Mouse (Mus musculus): ENCODE results near the gene Mettl1. TPM values are rescaled to one million over a fixed set of nuclear protein-coding genes. Genes with fewer than 3 reads are reported as not detected.

The Mettl1 gene
- total and polyA plus RNA-seq, 2 experiments from 2014 or later, result 6.5 to 19.1 TPM

GRCm38 (mm10) chr10:127018422-127018821 is 22.8 kb upstream of the Mettl1 start:
- Histone ChIP-seq H3K4me2 (ENCODE audit: low read depth, low read length, poor library complexity, severe bottlenecking) (no peak overlapping the region), H3K4me1 (ENCODE audit: insufficient read depth, low read length) (no peaks in the 10 kb centered on the region), H3K9me3 (ENCODE audit: low read length) (no peaks in the 10 kb centered on the region), H3K36me3 (ENCODE audit: insufficient read depth, low read length) (peaks cover 11% of the 10 kb centered on the region), H3K27ac (ENCODE audit: low read depth, low read length) (no peak overlapping the region), H3K9ac (replicated peaks; ENCODE audit: low read length, poor library complexity, severe bottlenecking) (no peak overlapping the region), H3K27me3 (ENCODE audit: insufficient read depth, low read length) (no peaks in the 10 kb centered on the region), H3K4me3 (ENCODE audit: low read depth, low read length) (no peak overlapping the region)
- TF ChIP-seq CTCF (IDR thresholded peaks at IDR 0.05), result no peak
- DNase-seq (ENCODE audit: low spot score) (no peak), ATAC-seq (ENCODE audit: low FRiP score) (no peak)
- 78% methylated on average over 16 of the region's 16 CpGs for WGBS

GRCm38 (mm10) chr10:127030336-127031296 is 10.6 kb upstream of the Mettl1 start, which contains the start of gene Tsfm:
Tsfm (minus strand) TSS chr10:127030840.
- peak; percentile 97 for TF ChIP-seq CTCF (IDR thresholded peaks at IDR 0.05)
- Histone ChIP-seq H3K4me3 (ENCODE audit: low read depth, low read length) (peak within 1 kb of the TSS; percentile 83), H3K27ac (ENCODE audit: low read depth, low read length) (peak within 1 kb of the TSS; percentile 73), H3K27me3 (ENCODE audit: insufficient read depth, low read length) (no peaks in the 10 kb centered on the region), H3K4me2 (ENCODE audit: low read depth, low read length, poor library complexity, severe bottlenecking) (peak within 1 kb of the TSS; percentile 85), H3K4me1 (ENCODE audit: insufficient read depth, low read length) (no peaks in the 10 kb centered on the region), H3K9ac (replicated peaks; ENCODE audit: low read length, poor library complexity, severe bottlenecking) (peak within 1 kb of the TSS; percentile 92), H3K36me3 (ENCODE audit: insufficient read depth, low read length) (peaks cover 16% of the 10 kb centered on the region), H3K9me3 (ENCODE audit: low read length) (no peaks in the 10 kb centered on the region)
- ATAC-seq (ENCODE audit: low FRiP score), result peak; percentile 78
- 6% methylated on average over 55 of the region's 56 CpGs for WGBS
- peak; percentile 94 for DNase-seq (ENCODE audit: low spot score)

- H3K4me1 ChIP-seq (ENCODE audit: insufficient read depth, low read length), result no peaks in the 10 kb centered on the region
- WGBS, result 77% methylated on average over 8 of the region's 8 CpGs
- no peak for TF ChIP-seq CTCF (IDR thresholded peaks at IDR 0.05)
- no peak overlapping the region for H3K9ac ChIP-seq (replicated peaks; ENCODE audit: low read length, poor library complexity, severe bottlenecking)
- DNase-seq (ENCODE audit: low spot score), result no peak
- no peak for ATAC-seq (ENCODE audit: low FRiP score)
- no peaks in the 10 kb centered on the region for H3K9me3 ChIP-seq (ENCODE audit: low read length)
- no peak overlapping the region for H3K4me3 ChIP-seq (ENCODE audit: low read depth, low read length)
- no peak overlapping the region for H3K4me2 ChIP-seq (ENCODE audit: low read depth, low read length, poor library complexity, severe bottlenecking)
- H3K36me3 ChIP-seq (ENCODE audit: insufficient read depth, low read length), result peaks cover 3% of the 10 kb centered on the region; the same call in 1 of the 2 replicates
- no peak overlapping the region for H3K27ac ChIP-seq (ENCODE audit: low read depth, low read length)
- no peaks in the 10 kb centered on the region for H3K27me3 ChIP-seq (ENCODE audit: insufficient read depth, low read length)
Measured at GRCm38 (mm10) chr10:127033301-127033741, 7.9 kb upstream of the Mettl1 start.

GRCm38 (mm10) chr10:127036273-127036672 is 4.9 kb upstream of the Mettl1 start:
- no peak for TF ChIP-seq CTCF (IDR thresholded peaks at IDR 0.05)
- Histone ChIP-seq H3K27me3 (ENCODE audit: insufficient read depth, low read length) (0 out of 2 replicates have a peak, but pooled peaks cover 4% of the 10 kb centered on the region), H3K4me1 (ENCODE audit: insufficient read depth, low read length) (no peaks in the 10 kb centered on the region; the same call in 1 of the 2 replicates), H3K4me3 (ENCODE audit: low read depth, low read length) (no peak overlapping the region), H3K36me3 (ENCODE audit: insufficient read depth, low read length) (no peaks in the 10 kb centered on the region), H3K4me2 (ENCODE audit: low read depth, low read length, poor library complexity, severe bottlenecking) (no peak overlapping the region), H3K9ac (replicated peaks; ENCODE audit: low read length, poor library complexity, severe bottlenecking) (no peak overlapping the region), H3K27ac (ENCODE audit: low read depth, low read length) (no peak overlapping the region), H3K9me3 (ENCODE audit: low read length) (no peaks in the 10 kb centered on the region)
- 78% methylated on average over 12 of the region's 12 CpGs for WGBS
- ATAC-seq (ENCODE audit: low FRiP score), result no peak
- no peak for DNase-seq (ENCODE audit: low spot score)

- ATAC-seq (ENCODE audit: low FRiP score), result no peak
- WGBS, result 71% methylated on average over 12 of the region's 12 CpGs
- no peak for TF ChIP-seq CTCF (IDR thresholded peaks at IDR 0.05)
Measured at GRCm38 (mm10) chr10:127037641-127038040, 3.6 kb upstream of the Mettl1 start.

More at GRCm38 (mm10) chr10:127037641-127038040, 3.6 kb upstream of the Mettl1 start:
- no peaks in the 10 kb centered on the region for H3K9me3 ChIP-seq (ENCODE audit: low read length)
- H3K9ac ChIP-seq (replicated peaks; ENCODE audit: low read length, poor library complexity, severe bottlenecking), result no peak overlapping the region
- H3K4me1 ChIP-seq (ENCODE audit: insufficient read depth, low read length), result no peaks in the 10 kb centered on the region; the same call in 1 of the 2 replicates
- DNase-seq (ENCODE audit: low spot score), result no peak
- no peaks in the 10 kb centered on the region for H3K36me3 ChIP-seq (ENCODE audit: insufficient read depth, low read length)
- no peak overlapping the region for H3K27ac ChIP-seq (ENCODE audit: low read depth, low read length)
- 0 out of 2 replicates have a peak, but pooled peaks cover 4% of the 10 kb centered on the region for H3K27me3 ChIP-seq (ENCODE audit: insufficient read depth, low read length)
- no peak overlapping the region for H3K4me3 ChIP-seq (ENCODE audit: low read depth, low read length)
- no peak overlapping the region for H3K4me2 ChIP-seq (ENCODE audit: low read depth, low read length, poor library complexity, severe bottlenecking)
